Mouse (Mus musculus): Measurements from ENCODE around the gene Pmm1. TPM values are rescaled to one million over a fixed set of nuclear protein-coding genes. Genes with fewer than 3 reads are reported as not detected.

Pmm1 gene
- polyA plus RNA-seq, 1 experiment, result 104 TPM

DNA sequence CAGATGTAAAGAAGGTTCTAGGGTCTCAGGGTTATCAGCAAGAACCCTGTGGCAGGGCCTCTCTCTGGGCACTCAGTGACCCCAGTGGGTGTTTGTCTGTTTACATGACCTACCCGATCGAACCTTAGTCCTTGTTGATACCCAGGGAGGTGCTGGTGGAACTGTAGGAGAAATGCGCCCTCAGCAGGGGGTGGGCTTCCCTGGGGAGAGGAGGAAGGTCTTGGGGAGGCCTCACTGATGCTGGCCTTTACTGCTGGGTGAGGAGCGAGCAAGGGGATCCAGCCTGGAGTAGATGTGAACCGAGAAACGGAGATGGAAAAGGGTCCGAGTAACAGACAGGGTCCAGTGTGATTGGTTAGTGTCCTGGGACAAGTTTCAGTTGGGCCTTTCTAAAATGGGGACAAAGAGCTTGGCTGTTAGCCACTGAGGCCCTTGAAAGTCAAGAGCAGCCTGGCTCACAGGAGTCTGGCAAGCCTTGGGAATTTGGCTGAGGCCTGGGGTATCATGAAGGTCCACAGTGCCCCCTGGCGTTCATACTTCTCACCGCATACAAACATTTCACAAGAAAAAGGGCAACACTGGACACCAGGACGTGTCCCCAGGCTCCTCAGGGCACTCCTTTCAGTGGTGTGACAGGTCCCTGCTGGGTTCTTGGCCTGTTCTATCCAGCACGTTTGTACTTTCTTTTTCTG, 28.8 kb upstream of the Pmm1 start:
- peak overlapping the region; percentile 25 for H3K4me2 ChIP-seq (ENCODE audit: low read depth)
- H3K4me3 ChIP-seq, result no peak overlapping the region
- no peaks in the 10 kb centered on the region for H3K79me2 ChIP-seq (ENCODE audit: control insufficient read depth, insufficient read depth)
- H3ac ChIP-seq (ENCODE audit: control insufficient read depth, insufficient read length), result no peak overlapping the region
- peaks cover 5% of the 10 kb centered on the region for H3K36me3 ChIP-seq (ENCODE audit: control insufficient read depth, insufficient read depth)
- no peaks in the 10 kb centered on the region for H3K27me3 ChIP-seq (ENCODE audit: control insufficient read depth, insufficient read depth, insufficient read length)
- peak; percentile 43 for TF ChIP-seq POLR2AphosphoS2 (IDR thresholded peaks at IDR 0.05; ENCODE audit: insufficient read length, low read depth)
- TF ChIP-seq MYOD1 (IDR thresholded peaks at IDR 0.05; ENCODE audit: control insufficient read depth in 1 of 3, insufficient read length in 2 of 3, low read depth in 2 of 3), result no peak
- TF ChIP-seq CEBPB (IDR thresholded peaks at IDR 0.05; ENCODE audit: insufficient read depth, poor library complexity, severe bottlenecking), result no peak
- no peak for TF ChIP-seq TCF12 (IDR thresholded peaks at IDR 0.05; ENCODE audit: insufficient read depth, poor library complexity, severe bottlenecking)

DNA sequence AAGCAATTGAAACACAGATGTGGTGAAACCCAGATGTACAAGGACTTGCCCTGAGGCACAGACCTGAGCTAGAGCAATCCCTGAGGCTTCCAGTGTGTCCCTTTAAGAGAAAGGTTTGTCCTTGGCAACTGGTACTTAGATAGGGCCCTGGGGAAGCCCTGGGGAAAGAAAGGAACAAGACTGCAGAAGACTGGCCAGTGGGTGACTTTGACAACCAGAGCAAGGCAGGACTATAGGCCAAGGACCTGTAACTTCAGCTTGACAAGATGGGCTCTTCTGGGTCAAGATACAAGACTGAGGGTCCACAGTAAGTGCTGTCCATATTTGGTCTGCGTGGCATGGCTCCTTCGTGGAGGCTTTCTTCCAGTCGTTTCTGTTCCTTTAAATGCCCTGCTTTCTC, 26.9 kb upstream of the Pmm1 start, which contains the start of gene Xrcc6:
Gene Xrcc6, plus strand, starts transcription at position 190 of the 400 bp plus-strand sequence.
- Histone ChIP-seq H3K4me3 (no peak within 1 kb of the TSS), H3K36me3 (ENCODE audit: control insufficient read depth, insufficient read depth) (no peaks in the 10 kb centered on the region), H3K27me3 (ENCODE audit: control insufficient read depth, insufficient read depth, insufficient read length) (no peaks in the 10 kb centered on the region), H3ac (ENCODE audit: control insufficient read depth, insufficient read length) (no peak within 1 kb of the TSS), H3K4me2 (ENCODE audit: low read depth) (no peak within 1 kb of the TSS), H3K79me2 (ENCODE audit: control insufficient read depth, insufficient read depth) (no peaks in the 10 kb centered on the region)
- TF ChIP-seq MYOD1 (IDR thresholded peaks at IDR 0.05; ENCODE audit: control insufficient read depth in 1 of 3, insufficient read length in 2 of 3, low read depth in 2 of 3) (no peak), REST (IDR thresholded peaks at IDR 0.05; ENCODE audit: insufficient read depth, insufficient read length) (no peak), CEBPB (IDR thresholded peaks at IDR 0.05; ENCODE audit: insufficient read depth, poor library complexity, severe bottlenecking) (no peak), MAX (IDR thresholded peaks at IDR 0.05; ENCODE audit: low read depth) (no peak), MYOG (IDR thresholded peaks at IDR 0.05; ENCODE audit: control insufficient read depth in 1 of 3, insufficient read depth in 1 of 3, insufficient read length in 2 of 3, low read depth in 2 of 3) (no peak), TCF3 (IDR thresholded peaks at IDR 0.05; ENCODE audit: insufficient read length, low read depth) (no peak), E2F4 (IDR thresholded peaks at IDR 0.05; ENCODE audit: insufficient read depth) (no peak), USF1 (IDR thresholded peaks at IDR 0.05; ENCODE audit: low read depth) (no peak), SRF (IDR thresholded peaks at IDR 0.05; ENCODE audit: control insufficient read depth, insufficient read length, low read depth) (no peak), POLR2A (IDR thresholded peaks at IDR 0.05; ENCODE audit: insufficient read length, low read depth) (no peak)

DNA sequence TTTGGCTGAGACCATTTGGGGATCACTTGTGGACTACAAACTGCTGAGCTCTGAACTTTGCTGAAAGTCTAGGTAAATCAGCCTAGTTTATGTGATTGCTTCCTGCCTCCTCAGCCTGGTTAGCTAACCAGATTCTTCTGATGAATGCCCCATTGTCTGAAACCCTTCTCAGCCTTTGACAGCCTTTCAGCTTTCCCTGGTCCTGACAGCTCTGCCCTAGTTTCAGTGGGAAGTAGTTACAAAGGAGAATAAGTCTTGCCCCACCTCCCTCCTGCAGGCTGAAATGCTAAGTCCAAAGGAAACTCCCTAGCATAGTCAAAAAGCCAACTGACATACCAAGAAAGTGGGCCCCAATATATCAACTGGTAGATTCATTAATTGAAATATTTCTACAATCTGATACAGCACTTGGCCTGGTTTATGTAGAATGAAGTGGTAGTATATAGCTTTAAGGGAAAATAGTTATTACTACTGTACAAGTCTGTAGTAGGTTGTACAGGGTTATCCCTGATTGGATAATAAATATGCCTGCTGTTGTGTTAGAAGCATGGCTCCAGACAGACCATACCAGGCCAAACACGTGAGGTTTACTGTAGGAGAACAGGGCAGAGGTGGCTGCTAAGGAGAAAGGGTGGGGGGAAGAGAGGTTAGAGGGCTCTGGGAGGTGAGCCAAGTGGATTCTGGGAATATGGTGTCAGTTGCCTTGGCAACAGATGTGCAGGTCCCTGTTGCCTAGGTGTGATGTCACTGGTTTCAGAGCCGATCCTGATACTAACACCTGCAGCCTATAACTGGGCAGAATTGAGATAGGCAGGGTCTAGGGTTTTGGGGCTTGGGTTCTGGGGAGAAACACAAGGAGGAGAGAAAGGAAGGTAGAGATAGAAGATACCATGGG, 24.8 kb upstream of the Pmm1 start:
- Histone ChIP-seq H3K36me3 (ENCODE audit: control insufficient read depth, insufficient read depth) (no peaks in the 10 kb centered on the region), H3K4me3 (no peak overlapping the region), H3K27me3 (ENCODE audit: control insufficient read depth, insufficient read depth, insufficient read length) (no peaks in the 10 kb centered on the region), H3ac (ENCODE audit: control insufficient read depth, insufficient read length) (no peak overlapping the region), H3K4me2 (ENCODE audit: low read depth) (no peak overlapping the region), H3K79me2 (ENCODE audit: control insufficient read depth, insufficient read depth) (no peaks in the 10 kb centered on the region)
- TF ChIP-seq USF1 (IDR thresholded peaks at IDR 0.05; ENCODE audit: low read depth) (no peak), POLR2AphosphoS2 (IDR thresholded peaks at IDR 0.05; ENCODE audit: insufficient read length, low read depth) (no peak), MYOD1 (IDR thresholded peaks at IDR 0.05; ENCODE audit: control insufficient read depth in 1 of 3, insufficient read length in 2 of 3, low read depth in 2 of 3) (no peak), MAX (IDR thresholded peaks at IDR 0.05; ENCODE audit: low read depth) (no peak), TCF12 (IDR thresholded peaks at IDR 0.05; ENCODE audit: insufficient read depth, poor library complexity, severe bottlenecking) (no peak), MYOG (IDR thresholded peaks at IDR 0.05; ENCODE audit: control insufficient read depth in 1 of 3, insufficient read depth in 1 of 3, insufficient read length in 2 of 3, low read depth in 2 of 3) (no peak), CEBPB (IDR thresholded peaks at IDR 0.05; ENCODE audit: insufficient read depth, poor library complexity, severe bottlenecking) (no peak), REST (IDR thresholded peaks at IDR 0.05; ENCODE audit: insufficient read depth, insufficient read length) (no peak), POLR2A (IDR thresholded peaks at IDR 0.05; ENCODE audit: insufficient read length, low read depth) (no peak), TCF3 (IDR thresholded peaks at IDR 0.05; ENCODE audit: insufficient read length, low read depth) (no peak), E2F4 (IDR thresholded peaks at IDR 0.05; ENCODE audit: insufficient read depth) (no peak), SRF (IDR thresholded peaks at IDR 0.05; ENCODE audit: control insufficient read depth, insufficient read length, low read depth) (no peak)

DNA sequence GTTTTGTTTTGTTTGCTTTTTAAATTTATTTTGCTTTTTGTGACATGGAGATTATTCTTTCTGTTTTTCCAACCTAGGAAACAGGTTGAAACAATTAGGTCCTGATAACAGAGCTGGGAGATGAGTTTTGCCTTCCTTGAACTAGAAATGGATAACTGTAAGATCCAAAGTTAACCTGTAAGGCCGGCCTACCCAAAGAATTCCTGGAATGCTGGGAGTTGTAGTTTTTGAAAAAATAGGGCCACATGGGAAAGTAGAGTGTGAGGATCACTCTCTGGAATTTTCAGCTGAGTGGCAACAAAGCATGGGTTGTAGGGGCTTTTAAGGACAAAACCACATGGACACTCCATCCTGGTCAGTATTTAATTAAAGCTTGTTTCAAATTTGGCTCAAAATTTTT, 21.4 kb upstream of the Pmm1 start:
- H3K4me2 ChIP-seq (ENCODE audit: low read depth), result no peak overlapping the region
- H3K4me3 ChIP-seq, result no peak overlapping the region
- TF ChIP-seq MYOD1 (IDR thresholded peaks at IDR 0.05; ENCODE audit: control insufficient read depth in 1 of 3, insufficient read length in 2 of 3, low read depth in 2 of 3) (no peak), CEBPB (IDR thresholded peaks at IDR 0.05; ENCODE audit: insufficient read depth, poor library complexity, severe bottlenecking) (no peak), TCF12 (IDR thresholded peaks at IDR 0.05; ENCODE audit: insufficient read depth, poor library complexity, severe bottlenecking) (no peak), POLR2A (IDR thresholded peaks at IDR 0.05; ENCODE audit: insufficient read length, low read depth) (no peak), TCF3 (IDR thresholded peaks at IDR 0.05; ENCODE audit: insufficient read length, low read depth) (no peak), REST (IDR thresholded peaks at IDR 0.05; ENCODE audit: insufficient read depth, insufficient read length) (no peak), SRF (IDR thresholded peaks at IDR 0.05; ENCODE audit: control insufficient read depth, insufficient read length, low read depth) (no peak), USF1 (IDR thresholded peaks at IDR 0.05; ENCODE audit: low read depth) (no peak), POLR2AphosphoS2 (IDR thresholded peaks at IDR 0.05; ENCODE audit: insufficient read length, low read depth) (no peak), MAX (IDR thresholded peaks at IDR 0.05; ENCODE audit: low read depth) (no peak), MYOG (IDR thresholded peaks at IDR 0.05; ENCODE audit: control insufficient read depth in 1 of 3, insufficient read depth in 1 of 3, insufficient read length in 2 of 3, low read depth in 2 of 3) (no peak), E2F4 (IDR thresholded peaks at IDR 0.05; ENCODE audit: insufficient read depth) (no peak)
- H3K79me2 ChIP-seq (ENCODE audit: control insufficient read depth, insufficient read depth), result no peaks in the 10 kb centered on the region
- no peaks in the 10 kb centered on the region for H3K36me3 ChIP-seq (ENCODE audit: control insufficient read depth, insufficient read depth)
- no peaks in the 10 kb centered on the region for H3K27me3 ChIP-seq (ENCODE audit: control insufficient read depth, insufficient read depth, insufficient read length)
- H3ac ChIP-seq (ENCODE audit: control insufficient read depth, insufficient read length), result no peak overlapping the region

All from myocyte (in vitro differentiated cells).